Mouse (Mus musculus) Muller cell, postnatal 12 days (primary cell): ENCODE results near the gene Abl2.

Experiments used
- DNase-seq: peaks from one replicate; pipeline ENCODE4 v3.0.0-alpha.2; 2015; ENCODE audit errors: inconsistent ontology term

The Abl2 gene

GRCm38 (mm10) chr1:156584175-156584574 is 25.6 kb downstream of the Abl2 start:
- DNase-seq: no peak

- DNase-seq: no peak
Observed at GRCm38 (mm10) chr1:156585512-156585911, 26.9 kb downstream of the Abl2 start.

DNA sequence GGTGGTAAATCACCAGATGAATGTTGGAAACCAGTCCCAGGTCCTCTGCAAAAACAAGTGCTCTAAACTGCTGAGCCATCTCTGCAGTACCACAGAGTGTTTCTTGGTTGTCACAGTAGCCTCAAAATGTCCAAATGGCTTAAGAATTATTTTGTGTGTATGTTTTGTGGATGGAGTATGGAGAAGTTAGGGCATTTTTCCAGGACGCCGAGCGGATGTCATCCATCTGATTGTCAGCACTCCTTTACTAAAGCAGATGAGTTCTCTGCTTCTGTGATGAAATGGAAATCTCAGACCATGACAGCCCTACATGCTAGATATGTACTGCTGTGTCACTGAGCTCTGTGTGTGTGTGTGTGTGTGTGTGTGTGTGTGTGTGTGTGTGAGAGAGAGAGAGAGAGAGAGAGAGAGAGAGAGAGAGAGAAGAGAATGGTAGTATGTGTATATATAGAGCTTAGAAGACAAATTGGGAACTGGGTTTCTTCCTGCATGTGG is 31.3 kb downstream of the Abl2 start:
- no peak for DNase-seq

DNA sequence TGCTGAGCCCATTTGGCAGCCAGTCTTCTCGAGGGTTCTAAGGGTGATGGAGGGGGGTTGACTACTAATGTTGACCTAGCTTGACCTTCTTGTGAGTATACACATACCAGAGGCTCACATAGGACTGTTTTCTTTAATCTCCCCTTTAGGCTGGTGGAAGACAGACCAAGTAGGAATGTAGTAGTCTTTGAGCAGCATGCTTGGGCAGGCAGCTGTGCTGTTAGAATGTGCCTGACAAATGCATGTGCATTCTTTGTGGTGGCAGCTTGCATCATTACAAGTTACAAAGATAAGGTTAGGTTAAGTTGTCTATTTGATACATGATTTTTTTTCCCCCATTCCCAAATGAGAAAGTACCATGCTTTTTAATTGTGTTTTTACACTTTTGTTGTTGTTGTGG is 31.8 kb downstream of the Abl2 start:
- DNase-seq: no peak

DNA sequence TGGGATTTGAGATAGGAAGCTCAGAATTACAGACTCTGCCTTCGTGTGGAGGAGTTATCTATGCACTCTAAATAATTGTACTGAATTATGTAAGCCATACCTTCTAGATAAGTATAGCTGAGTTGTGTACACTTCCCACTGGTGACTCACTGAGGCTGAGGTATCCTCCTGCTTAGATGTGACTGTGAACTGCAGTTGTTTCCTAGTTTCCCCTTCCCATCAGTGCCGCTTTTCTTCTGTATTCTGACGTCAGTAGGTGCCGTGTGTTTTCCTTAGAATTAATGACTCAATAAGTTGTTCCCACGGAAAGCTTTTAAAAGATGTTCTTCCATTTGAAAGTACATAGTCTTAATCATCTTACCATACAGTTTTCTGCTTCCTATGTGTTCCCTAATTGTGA is 34.7 kb downstream of the Abl2 start:
- DNase-seq: no peak

DNA sequence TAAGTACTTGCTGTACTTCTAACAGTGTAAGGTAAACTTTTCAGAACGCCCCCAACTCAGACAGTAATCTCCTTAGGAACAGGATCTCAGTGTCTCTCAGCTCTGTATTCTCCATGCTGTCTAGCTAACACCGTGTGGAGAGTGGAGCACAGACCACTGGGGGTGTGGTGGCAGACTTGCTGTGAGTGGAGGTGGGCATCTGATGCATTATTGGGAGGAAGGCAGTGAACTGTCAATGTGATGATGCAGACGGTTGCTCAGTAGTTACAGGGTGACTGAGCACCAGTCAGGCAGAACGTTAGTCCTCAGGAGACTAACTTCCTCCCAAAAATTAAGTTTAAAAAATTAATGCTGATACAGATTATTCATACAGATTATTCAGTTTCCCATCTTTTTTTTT is 38.5 kb downstream of the Abl2 start:
- no peak for DNase-seq

DNA sequence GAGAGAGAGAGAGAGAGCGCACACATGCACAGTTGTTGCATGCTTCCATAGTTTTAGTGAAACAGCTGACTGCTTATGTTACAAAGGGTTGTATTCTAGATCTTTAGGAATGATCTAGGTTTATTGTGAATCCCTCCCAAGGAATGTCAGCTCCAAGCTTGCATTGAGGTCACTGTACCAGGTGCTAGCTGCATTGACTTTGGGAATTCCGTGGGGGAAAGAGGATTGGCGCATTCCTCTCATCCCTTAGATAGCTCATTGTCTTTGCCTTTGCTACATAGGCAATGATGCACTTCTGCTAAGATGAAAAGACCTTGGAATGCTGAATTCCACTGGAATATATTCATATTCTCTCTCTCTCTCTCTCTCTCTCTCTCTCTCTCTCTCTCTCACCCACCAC is 44.0 kb downstream of the Abl2 start:
- peak; percentile 72 for DNase-seq

DNA sequence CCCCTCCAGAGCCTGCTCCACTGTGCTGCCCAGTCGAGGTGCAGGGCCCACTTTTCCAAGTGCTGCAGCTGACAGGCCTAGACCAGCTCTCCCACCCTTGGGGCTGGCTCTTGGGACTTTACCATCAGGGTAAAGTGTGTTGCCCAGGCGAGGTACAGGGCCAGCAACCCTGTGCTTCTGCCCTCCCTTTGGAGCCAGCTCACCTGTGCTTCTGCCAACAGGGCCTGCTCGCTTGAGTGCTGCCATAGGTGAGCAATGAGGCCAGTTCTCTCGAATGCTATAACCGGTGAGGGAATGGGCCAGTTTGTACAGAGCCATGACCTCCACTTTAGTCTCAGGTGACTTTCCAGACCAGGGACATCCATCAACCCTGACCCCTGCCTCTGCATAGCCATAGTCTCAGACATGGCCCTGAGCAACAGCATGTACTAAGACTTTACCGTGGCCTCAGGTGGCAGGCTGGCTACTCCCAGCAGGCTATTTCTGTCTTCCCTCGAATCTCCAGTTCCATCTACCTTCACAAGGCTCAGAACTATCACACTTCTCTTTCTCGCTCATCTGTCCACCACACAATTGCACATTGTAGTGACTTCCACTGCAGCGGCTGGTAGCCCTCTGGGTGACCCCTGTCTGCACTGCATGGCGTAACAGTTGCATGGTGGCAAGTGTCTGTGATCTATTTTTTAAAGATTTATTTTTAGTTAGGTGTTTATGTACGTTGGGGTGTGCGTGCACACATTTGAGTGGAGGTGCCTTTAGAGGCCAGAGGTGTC is 46.7 kb downstream of the Abl2 start:
- no peak for DNase-seq

DNA sequence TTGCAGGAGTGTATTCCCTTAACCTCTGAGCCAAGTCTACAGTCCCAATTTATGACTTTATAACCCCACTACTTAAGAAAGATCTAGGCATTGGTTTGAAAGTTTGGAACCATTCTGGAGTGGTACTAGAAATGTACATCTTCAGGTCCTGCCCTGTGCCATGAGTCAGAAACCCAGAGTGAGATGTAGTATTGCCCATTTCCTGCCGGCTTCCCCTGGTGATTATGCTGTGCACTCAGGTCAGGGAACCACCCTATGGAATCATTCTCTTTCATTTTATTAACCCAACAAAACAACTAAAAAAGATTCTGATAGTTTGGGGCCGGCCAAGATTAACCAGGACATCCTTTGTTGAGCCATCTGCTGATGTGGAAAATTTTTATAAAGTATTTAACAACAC is 47.4 kb downstream of the Abl2 start:
- no peak for DNase-seq

DNA sequence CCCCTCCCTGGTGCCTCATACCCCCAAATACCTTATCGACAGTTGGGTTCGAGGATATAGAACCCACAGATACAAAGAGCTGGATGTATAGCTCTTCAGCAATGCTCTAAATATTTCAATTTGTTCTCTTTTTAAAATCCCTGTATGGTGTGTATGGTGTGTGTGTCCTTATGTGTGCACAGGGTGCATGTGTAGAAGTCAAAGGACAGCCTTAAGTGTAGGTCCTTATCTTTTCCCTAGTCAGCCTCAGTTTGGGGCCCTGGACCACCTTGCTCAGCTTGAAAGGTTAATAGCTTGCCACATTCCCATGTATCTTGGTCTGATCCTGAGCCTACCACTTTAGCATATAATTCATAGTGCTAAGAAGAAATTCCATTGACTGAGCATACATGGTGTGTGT is 49.9 kb downstream of the Abl2 start:
- no peak for DNase-seq

- DNase-seq: no peak
Observed at GRCm38 (mm10) chr1:156610257-156610656, 51.7 kb downstream of the Abl2 start.

DNA sequence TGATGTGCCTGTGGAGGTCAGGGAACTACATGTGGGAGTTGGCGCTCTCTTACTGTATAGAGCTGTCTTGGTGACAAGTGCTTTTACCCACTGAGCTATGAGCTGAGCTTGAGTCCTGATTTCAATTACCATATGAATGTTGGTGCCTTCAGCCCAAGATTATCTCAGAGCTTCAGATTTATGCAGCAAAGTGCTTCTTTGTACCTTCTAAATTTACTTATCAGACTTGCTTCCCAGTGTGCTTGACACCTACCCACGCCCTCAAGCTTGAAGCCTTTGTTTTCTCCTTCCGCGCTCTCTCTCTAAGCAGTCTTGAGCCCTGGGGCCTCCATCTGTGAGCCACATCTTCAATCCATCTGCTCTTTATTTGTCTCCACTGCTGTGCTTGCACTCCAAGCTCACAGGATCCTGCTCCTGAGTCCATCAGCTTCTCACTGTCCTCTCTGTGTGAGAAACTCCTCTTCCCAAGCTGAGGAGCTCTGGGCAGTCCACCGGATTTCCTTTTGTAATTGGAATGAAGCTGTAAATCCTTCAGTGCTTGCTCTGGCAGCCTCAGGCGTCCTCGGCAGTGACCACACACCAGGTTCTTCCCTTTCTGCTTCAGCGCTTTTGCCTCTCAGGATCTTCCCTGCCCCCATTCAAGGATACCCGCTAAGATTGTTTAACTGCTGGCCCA is 55.4 kb downstream of the Abl2 start:
- peak; percentile 37 for DNase-seq

GRCm38 (mm10) chr1:156614710-156615109 is 56.1 kb downstream of the Abl2 start:
- DNase-seq: no peak

DNA sequence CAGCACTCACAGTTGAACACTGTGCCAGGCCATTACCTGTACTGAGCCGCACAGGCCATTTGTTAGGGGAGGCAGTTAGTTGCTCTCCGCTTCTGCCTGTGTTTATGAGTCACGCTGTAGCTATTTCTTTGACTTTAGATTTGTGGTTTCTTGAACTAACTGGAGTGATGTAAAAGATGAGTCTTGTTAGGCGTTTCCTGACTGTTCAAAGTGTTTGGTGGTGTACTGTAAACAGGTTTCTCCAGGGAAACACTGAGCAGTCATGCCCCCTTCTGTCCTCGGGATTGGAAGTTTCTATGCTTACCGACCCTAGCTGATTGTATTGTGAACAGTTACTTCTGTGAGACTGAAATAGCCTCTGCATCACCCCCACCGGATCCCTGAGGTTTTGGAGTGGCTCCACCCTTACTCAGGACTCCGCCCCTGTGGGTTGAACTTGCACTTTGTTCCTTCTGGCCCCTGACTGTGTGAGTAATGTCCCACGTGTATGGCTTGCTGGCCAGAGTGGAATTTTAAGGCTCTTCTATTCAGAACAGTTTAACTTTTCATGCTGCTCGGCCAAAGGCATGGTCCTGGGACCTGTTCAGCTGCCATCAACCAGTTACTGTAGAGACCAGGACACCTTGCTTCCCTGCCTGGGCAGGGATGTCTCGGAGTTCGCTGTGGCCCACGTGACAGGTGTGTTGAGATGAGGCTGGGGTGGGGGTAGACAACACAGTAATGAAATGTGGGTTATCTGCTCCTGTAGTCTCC is 57.0 kb downstream of the Abl2 start:
- DNase-seq: peak; percentile 96

DNA sequence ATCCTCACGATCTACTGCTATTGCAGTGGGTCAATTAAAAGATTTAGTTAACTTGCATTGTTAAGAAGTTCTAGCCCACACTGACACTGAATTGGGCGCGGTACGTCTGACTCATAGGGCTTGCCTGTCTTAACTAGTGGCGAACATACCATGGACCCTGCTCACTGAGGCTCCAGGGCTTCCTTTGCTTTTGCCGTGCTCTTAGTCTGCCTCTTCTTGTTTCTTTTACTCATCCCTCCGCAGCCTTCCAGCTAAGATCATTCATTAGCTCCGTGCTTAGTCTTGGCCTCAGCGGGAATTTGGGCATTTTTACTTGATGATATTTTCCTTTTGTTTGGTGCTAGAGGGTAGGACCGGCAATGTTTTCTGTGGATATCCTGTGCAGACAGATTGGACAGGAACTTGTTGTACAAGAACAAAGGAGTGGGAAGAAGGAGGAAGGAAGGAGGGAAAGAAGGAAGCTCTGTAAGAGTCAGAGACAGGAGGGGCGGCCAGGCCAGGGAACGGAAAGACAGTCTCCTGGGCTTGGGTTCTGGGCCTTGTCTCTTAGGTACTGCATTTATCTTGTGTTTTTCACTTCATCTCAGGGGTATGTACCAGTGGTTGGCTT is 58.5 kb downstream of the Abl2 start:
- peak; percentile 73 for DNase-seq

DNA sequence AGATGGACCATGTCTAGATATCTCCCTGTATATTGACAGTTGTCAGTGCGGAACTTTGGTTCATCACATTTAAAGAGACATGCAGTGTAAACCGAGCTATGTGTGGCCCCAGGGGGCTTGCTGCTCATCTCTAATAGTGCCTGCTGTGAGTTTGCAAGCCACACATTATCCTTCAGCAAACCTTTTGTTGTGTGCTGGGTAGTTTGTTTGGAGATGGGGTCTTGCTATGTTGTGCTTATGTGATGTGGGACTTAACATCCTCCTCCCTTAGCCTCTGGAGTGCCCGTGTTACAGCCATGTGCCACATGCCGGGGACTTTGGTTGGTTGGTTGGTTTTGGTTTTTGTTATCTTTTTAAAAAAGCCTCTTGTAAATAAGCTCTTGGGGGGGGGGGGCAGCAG is 59.2 kb downstream of the Abl2 start:
- no peak for DNase-seq

DNA sequence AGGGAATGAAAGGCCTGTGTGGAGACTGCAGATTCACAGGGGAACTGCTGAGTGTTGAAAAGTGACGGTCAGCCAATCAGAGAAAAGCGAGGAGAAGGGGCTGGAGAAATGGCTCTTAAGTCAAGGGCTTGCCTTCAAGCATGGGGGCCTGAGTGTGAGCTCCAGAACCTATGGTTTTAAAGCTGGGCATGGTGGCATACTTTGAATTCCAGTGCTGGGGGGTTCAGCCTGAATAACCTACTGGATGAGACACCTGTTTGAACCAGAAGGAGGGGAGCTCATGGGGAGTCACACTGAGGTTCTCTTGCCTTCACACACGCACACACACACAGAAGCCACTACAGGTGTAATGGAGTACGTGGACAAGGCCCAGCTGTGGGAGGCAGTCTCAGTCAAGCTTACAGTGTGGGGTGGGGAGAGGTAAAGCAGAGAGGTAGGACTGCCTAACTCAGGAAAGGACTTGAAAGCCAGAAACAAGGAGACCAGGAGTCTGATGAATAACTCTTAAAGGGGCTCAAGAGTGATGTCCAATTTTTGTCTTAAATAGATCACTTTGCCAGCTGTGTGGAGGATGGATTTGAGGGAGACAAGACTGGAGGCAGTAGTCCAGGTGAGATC is 61.8 kb downstream of the Abl2 start:
- DNase-seq: no peak

GRCm38 (mm10) chr1:156620951-156621350 is 62.4 kb downstream of the Abl2 start:
- DNase-seq: no peak

DNA sequence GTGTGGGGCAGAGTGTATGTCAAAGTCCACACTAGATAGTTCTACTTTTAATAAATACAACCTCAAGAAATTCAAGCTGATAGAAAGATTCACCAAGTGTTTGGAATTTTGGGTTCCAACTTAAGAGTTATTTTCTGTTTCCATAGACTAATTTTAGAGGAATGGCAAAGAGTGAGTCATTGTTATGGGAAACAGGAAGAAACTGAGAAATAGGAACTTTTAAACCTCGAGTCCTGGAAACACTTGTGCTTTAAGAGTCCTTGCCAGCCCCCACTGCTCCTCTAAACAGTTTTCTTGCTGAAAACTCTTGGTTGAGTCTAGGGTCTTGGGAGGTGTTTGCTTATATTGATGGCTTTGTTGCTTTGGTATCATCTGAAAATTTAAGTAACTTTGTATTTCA is 65.6 kb downstream of the Abl2 start:
- DNase-seq: peak; percentile 31

GRCm38 (mm10) chr1:156626729-156627128 is 68.1 kb downstream of the Abl2 start:
- DNase-seq: no peak

DNA sequence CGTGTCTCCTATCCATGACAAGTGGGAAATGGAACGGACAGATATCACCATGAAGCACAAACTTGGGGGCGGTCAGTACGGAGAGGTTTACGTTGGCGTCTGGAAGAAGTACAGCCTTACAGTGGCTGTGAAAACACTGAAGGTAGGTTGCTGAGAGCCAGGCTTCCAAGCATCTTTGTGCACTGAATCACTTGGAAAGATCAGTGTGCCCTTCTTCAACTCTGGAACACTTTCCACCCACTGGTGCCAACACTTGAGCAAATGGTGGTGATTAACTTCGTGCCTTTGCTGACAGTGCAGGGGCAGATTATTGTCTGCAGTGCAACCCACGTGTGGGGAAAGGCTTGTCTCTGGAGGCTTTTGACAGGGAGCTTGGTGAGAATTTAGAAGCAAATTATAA is 71.4 kb downstream of the Abl2 start:
- DNase-seq: peak; percentile 35

DNA sequence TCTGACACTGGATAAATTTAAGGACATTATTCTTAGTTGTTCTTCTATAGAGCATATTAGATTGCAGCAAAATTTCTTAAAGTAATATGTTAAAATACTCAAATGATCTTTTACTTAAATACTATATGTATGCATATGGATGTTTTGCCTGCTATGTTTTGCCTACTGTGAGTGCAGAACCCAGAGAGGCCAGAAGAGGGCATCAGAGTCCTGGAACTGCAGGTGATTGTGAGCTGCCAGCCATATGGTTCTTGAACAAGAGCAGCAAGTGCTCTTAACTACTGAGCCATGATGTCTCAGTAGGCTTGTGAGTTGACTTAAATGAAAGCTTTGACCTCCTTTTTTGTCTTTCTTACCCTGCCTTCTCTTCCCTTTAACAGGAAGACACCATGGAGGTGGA is 72.4 kb downstream of the Abl2 start:
- DNase-seq: no peak
